Mouse (Mus musculus): Measurements from ENCODE around the gene Gtpbp8. TPM values are rescaled to one million over a fixed set of nuclear protein-coding genes. Genes with fewer than 3 reads are reported as not detected.

The Gtpbp8 gene
- polyA plus RNA-seq (2014; fragmentation: Illumina TruSeq; extraction: RNeasy Lipid Tissue Mini Kit (QIAGEN cat#74804); ENCODE audit: low read depth, low replicate concordance) = 15.0 TPM

GRCm38 (mm10) chr16:44745866-44746562 is at the start of gene Gtpbp8:
Gtpbp8 (minus strand) TSS chr16:44746363.

GRCm38 (mm10) chr16:44765555-44766319 is 19.6 kb upstream of the Gtpbp8 start, which contains the start of gene Cd200r1:
Cd200r1 (plus strand) TSS chr16:44765736.

GRCm38 (mm10) chr16:44724083-44724787 is 21.9 kb downstream of the Gtpbp8 start, which contains the start of gene Nepro:
Nepro (plus strand) TSS chr16:44724301.

Other genes with a start within 250 kb of the Gtpbp8 start
- 22.3 TPM for gene Boc, start 187.5 kb downstream of the Gtpbp8 start, polyA plus RNA-seq (2014; fragmentation: Illumina TruSeq; extraction: RNeasy Lipid Tissue Mini Kit (QIAGEN cat#74804); ENCODE audit: low read depth, low replicate concordance)
- 6.7 TPM for gene Nepro, start 22.1 kb downstream of the Gtpbp8 start, polyA plus RNA-seq (2014; fragmentation: Illumina TruSeq; extraction: RNeasy Lipid Tissue Mini Kit (QIAGEN cat#74804); ENCODE audit: low read depth, low replicate concordance)
- 3.3 TPM for gene Cd200r1, start 19.4 kb upstream of the Gtpbp8 start, polyA plus RNA-seq (2014; fragmentation: Illumina TruSeq; extraction: RNeasy Lipid Tissue Mini Kit (QIAGEN cat#74804); ENCODE audit: low read depth, low replicate concordance)
- gene Cd200r4, start 65.4 kb upstream of the Gtpbp8 start, polyA plus RNA-seq (2014; fragmentation: Illumina TruSeq; extraction: RNeasy Lipid Tissue Mini Kit (QIAGEN cat#74804); ENCODE audit: low read depth, low replicate concordance) = 0.65 TPM
- not detected for gene Cd200r2, start 120.7 kb upstream of the Gtpbp8 start, polyA plus RNA-seq (2014; fragmentation: Illumina TruSeq; extraction: RNeasy Lipid Tissue Mini Kit (QIAGEN cat#74804); ENCODE audit: low read depth, low replicate concordance)
- 0.30 TPM for gene Cd200r3, start 197.3 kb upstream of the Gtpbp8 start, polyA plus RNA-seq (2014; fragmentation: Illumina TruSeq; extraction: RNeasy Lipid Tissue Mini Kit (QIAGEN cat#74804); ENCODE audit: low read depth, low replicate concordance)

Measured in adipose tissue, adult 10 weeks (tissue).